Mouse (Mus musculus): Measurements from ENCODE around the gene Mark1. TPM values are rescaled to one million over a fixed set of nuclear protein-coding genes. Genes with fewer than 3 reads are reported as not detected.

Gene Mark1
- total RNA-seq, 2 experiments from 2014 or later, result 0.13 TPM; not detected in 1

- ATAC-seq (ENCODE audit: poor library complexity, severe bottlenecking), result peak; percentile 69
Measured at GRCm38 (mm10) chr1:184963121-184963693, 36.2 kb downstream of the Mark1 start.

GRCm38 (mm10) chr1:184961853-184962252, 37.5 kb downstream of the Mark1 start:
- no peak for ATAC-seq (ENCODE audit: poor library complexity, severe bottlenecking)

GRCm38 (mm10) chr1:184958818-184959217, 40.6 kb downstream of the Mark1 start:
- ATAC-seq (ENCODE audit: poor library complexity, severe bottlenecking), result no peak

- no peak for ATAC-seq (ENCODE audit: poor library complexity, severe bottlenecking)
Measured at GRCm38 (mm10) chr1:184958388-184958787, 41.0 kb downstream of the Mark1 start.

GRCm38 (mm10) chr1:184951758-184952157, 47.6 kb downstream of the Mark1 start:
- no peak for ATAC-seq (ENCODE audit: poor library complexity, severe bottlenecking)

GRCm38 (mm10) chr1:184951057-184951456, 48.3 kb downstream of the Mark1 start:
- no peak for ATAC-seq (ENCODE audit: poor library complexity, severe bottlenecking)

GRCm38 (mm10) chr1:184938106-184938505, 61.3 kb downstream of the Mark1 start:
- no peak for ATAC-seq (ENCODE audit: poor library complexity, severe bottlenecking)

GRCm38 (mm10) chr1:184935980-184936379, 63.4 kb downstream of the Mark1 start:
- no peak for ATAC-seq (ENCODE audit: poor library complexity, severe bottlenecking)

- ATAC-seq (ENCODE audit: poor library complexity, severe bottlenecking), result no peak
Measured at GRCm38 (mm10) chr1:184935490-184935889, 63.9 kb downstream of the Mark1 start.

- peak; percentile 58 for ATAC-seq (ENCODE audit: poor library complexity, severe bottlenecking)
Measured at GRCm38 (mm10) chr1:184931097-184931496, 68.3 kb downstream of the Mark1 start.

- ATAC-seq (ENCODE audit: poor library complexity, severe bottlenecking), result no peak
Measured at GRCm38 (mm10) chr1:184928382-184928781, 71.0 kb downstream of the Mark1 start.

- ATAC-seq (ENCODE audit: poor library complexity, severe bottlenecking), result peak; percentile 70
Measured at GRCm38 (mm10) chr1:184927911-184928310, 71.5 kb downstream of the Mark1 start.

GRCm38 (mm10) chr1:184922824-184923223, 76.5 kb downstream of the Mark1 start:
- no peak for ATAC-seq (ENCODE audit: poor library complexity, severe bottlenecking)

GRCm38 (mm10) chr1:184920057-184920456, 79.3 kb downstream of the Mark1 start:
- no peak for ATAC-seq (ENCODE audit: poor library complexity, severe bottlenecking)

GRCm38 (mm10) chr1:184918227-184918888, 81.0 kb downstream of the Mark1 start:
- peak; percentile 62 for ATAC-seq (ENCODE audit: poor library complexity, severe bottlenecking)

GRCm38 (mm10) chr1:184912336-184912735, 87.0 kb downstream of the Mark1 start:
- ATAC-seq (ENCODE audit: poor library complexity, severe bottlenecking), result no peak

- no peak for ATAC-seq (ENCODE audit: poor library complexity, severe bottlenecking)
Measured at GRCm38 (mm10) chr1:184911861-184912260, 87.5 kb downstream of the Mark1 start.

GRCm38 (mm10) chr1:184908558-184908957, 90.8 kb downstream of the Mark1 start:
- peak; percentile 85 for ATAC-seq (ENCODE audit: poor library complexity, severe bottlenecking)

GRCm38 (mm10) chr1:184905904-184906745, 93.2 kb downstream of the Mark1 start:
- no peak for ATAC-seq (ENCODE audit: poor library complexity, severe bottlenecking)

- ATAC-seq (ENCODE audit: poor library complexity, severe bottlenecking), result no peak
Measured at GRCm38 (mm10) chr1:184905371-184905770, 94.0 kb downstream of the Mark1 start.

- no peak for ATAC-seq (ENCODE audit: poor library complexity, severe bottlenecking)
Measured at GRCm38 (mm10) chr1:184903697-184904096, 95.7 kb downstream of the Mark1 start.

- no peak for ATAC-seq (ENCODE audit: poor library complexity, severe bottlenecking)
Measured at GRCm38 (mm10) chr1:184902886-184903285, 96.5 kb downstream of the Mark1 start.
